Mouse (Mus musculus) heart, postnatal 0 days (tissue): ENCODE measurements around the gene Nacc1. TPM values are rescaled to one million over a fixed set of nuclear protein-coding genes. Genes with fewer than 3 reads are reported as not detected.

ENCODE experiments used
- ATAC-seq: fragments of 200-750 bp; cut with Nextera tagmentation; 2 replicates; pipeline ENCODE4 v1.8.0; 2017; ENCODE audit warnings: low read depth, moderate number of reproducible peaks, moderate library complexity; ENCODE audit not compliant: insufficient read depth
- DNase-seq: peaks from one replicate; pipeline ENCODE4 v3.0.0-alpha.2; 2016; ENCODE audit warnings: low spot score
- H3K27ac ChIP-seq: fragments of 300-500 bp; sonication (generic); 2 replicates; pipeline ENCODE4 v1.5.1; 2014; ENCODE audit warnings: low read depth, mild to moderate bottlenecking
- H3K27me3 ChIP-seq: fragments of 300-500 bp; sonication (generic); 2 replicates; pipeline ENCODE4 v1.6.1; 2014; ENCODE audit warnings: low read length, mixed read lengths; ENCODE audit not compliant: control insufficient read depth, insufficient read depth
- H3K36me3 ChIP-seq: fragments of 300-500 bp; sonication (generic); replicated peaks from 2 replicates; pipeline ENCODE4 v1.6.1; 2014; ENCODE audit warnings: low read length, mixed read lengths; ENCODE audit not compliant: control insufficient read depth, insufficient read depth
- H3K4me1 ChIP-seq: fragments of 300-500 bp; sonication (generic); 2 replicates; pipeline ENCODE4 v1.6.1; 2014; ENCODE audit warnings: antibody characterized with exemption; ENCODE audit not compliant: control insufficient read depth, insufficient read depth
- H3K4me2 ChIP-seq: fragments of 300-500 bp; sonication (generic); 2 replicates; pipeline ENCODE4 v1.6.1; 2014; ENCODE audit warnings: low read depth, mild to moderate bottlenecking, low read length, moderate library complexity
- H3K4me3 ChIP-seq: fragments of 300-500 bp; sonication (generic); 2 replicates; pipeline ENCODE4 v1.5.1; 2014; ENCODE audit warnings: low read depth, low read length
- H3K9ac ChIP-seq: fragments of 300-500 bp; sonication (generic); replicated peaks from 2 replicates; pipeline ENCODE4 v1.6.1; 2014; ENCODE audit warnings: low read depth, low read length, mixed read lengths
- H3K9me3 ChIP-seq: fragments of 300-500 bp; sonication (generic); replicated peaks from 2 replicates; pipeline ENCODE4 v1.6.1; 2016; ENCODE audit warnings: low read length; ENCODE audit not compliant: control insufficient read depth
- CTCF ChIP-seq: IDR thresholded peaks from 2 replicates; pipeline ENCODE4 v1.5.1; 2016; ENCODE audit warnings: antibody characterized with exemption, control low read depth, low read depth
- EP300 ChIP-seq: IDR thresholded peaks from 2 replicates; pipeline ENCODE4 v1.6.1; 2016; ENCODE audit warnings: antibody characterized with exemption, low read depth
- WGBS: fragments of 180-500 bp; shearing (Covaris S2); extraction: QIAGEN DNeasy Blood & Tissue Kit; methylation state at CpG from one replicate; pipeline ENCODE4 v1.1.7; 2014; 5-methylcytosine and 5-hydroxymethylcytosine counted together
- polyA plus RNA-seq: library from polyadenylated mRNA; unstranded; fragments of >200 nt; fragmentation: Nextera tagmentation; extraction: Ambion mirVana; gene quantifications from 2 replicates; pipeline ENCODE4 v1.2.1, GENCODE M21; 2015
- total RNA-seq: library from RNA; depleted of rRNA; stranded (reverse); fragments of >200 nt; gene quantifications from 2 replicates; pipeline ENCODE4 v1.2.3, GENCODE M21; 2014; ENCODE audit warnings: low replicate concordance

Nacc1 gene
- total and polyA plus RNA-seq, 2 experiments from 2014 or later: 6.9 to 68.0 TPM

DNA sequence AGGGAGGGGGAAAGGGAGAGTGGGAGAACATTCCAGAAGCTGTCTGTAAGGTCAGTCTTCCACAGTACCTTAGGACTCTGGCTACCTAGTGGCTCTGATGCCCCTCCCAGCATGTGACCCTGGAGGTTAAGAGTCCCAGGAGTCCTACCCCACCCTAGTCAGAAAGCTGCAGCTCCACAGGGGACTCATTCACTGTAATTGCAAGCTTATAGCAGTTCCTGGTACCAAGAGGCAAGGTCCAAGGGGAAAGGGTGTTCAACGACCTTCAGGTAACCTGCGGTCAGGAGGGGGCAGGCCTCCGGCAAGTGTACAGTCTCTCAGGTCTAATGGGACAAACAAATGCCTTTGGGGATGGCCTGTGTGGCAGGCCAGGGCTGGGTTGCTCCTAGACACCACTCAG lies 37.4 kb downstream of the Nacc1 start:
- WGBS: 42% methylated on average over 3 of the region's 3 CpGs
- Histone ChIP-seq H3K4me1 (peaks cover 10% of the 10 kb centered on the region; the same call in 1 of the 2 replicates), H3K9ac (no peak overlapping the region), H3K27me3 (no peaks in the 10 kb centered on the region), H3K9me3 (no peaks in the 10 kb centered on the region), H3K4me2 (no peak overlapping the region), H3K4me3 (no peak overlapping the region), H3K27ac (no peak overlapping the region), H3K36me3 (no peaks in the 10 kb centered on the region)
- no peak for ATAC-seq
- DNase-seq: no peak
- TF ChIP-seq CTCF (no peak), EP300 (no peak)

DNA sequence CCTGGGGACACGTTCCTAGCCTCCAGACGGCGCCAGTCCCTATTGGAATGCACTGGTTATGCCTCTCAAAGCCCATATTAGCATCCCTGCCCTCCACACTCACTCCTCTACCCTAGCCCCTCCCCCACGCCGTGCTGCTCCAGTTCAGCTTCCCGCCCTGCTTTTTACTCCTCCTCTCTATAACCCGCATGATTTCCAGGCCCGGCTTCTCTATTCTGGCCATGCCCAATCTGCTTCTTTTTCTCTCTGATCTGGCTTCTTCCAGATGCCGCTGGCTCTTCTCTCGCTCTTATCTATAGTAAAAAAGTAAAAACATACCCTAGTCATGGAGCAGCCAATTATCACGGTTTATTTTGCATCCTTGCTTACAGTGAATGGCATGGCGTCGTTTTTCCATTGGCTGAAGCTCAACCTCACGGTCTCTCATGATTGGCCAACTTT lies 40.2 kb downstream of the Nacc1 start:
- H3K4me3 ChIP-seq: no peak overlapping the region
- H3K27me3 ChIP-seq: no peaks in the 10 kb centered on the region
- H3K27ac ChIP-seq: peak overlapping the region; percentile 49; the same call in 1 of the 2 replicates
- H3K36me3 ChIP-seq: no peaks in the 10 kb centered on the region
- no peaks in the 10 kb centered on the region for H3K9me3 ChIP-seq
- H3K4me2 ChIP-seq: peak overlapping the region; percentile 33
- DNase-seq (peak; percentile 20), ATAC-seq (peak; percentile 62)
- no peak for TF ChIP-seq EP300
- TF ChIP-seq CTCF: 0 out of 2 replicates have a peak, but pooled peaks have one; percentile 2
- H3K9ac ChIP-seq: no peak overlapping the region
- WGBS: 3% methylated on average over 14 of the region's 14 CpGs
- peaks cover 9% of the 10 kb centered on the region; the same call in 1 of the 2 replicates for H3K4me1 ChIP-seq

DNA sequence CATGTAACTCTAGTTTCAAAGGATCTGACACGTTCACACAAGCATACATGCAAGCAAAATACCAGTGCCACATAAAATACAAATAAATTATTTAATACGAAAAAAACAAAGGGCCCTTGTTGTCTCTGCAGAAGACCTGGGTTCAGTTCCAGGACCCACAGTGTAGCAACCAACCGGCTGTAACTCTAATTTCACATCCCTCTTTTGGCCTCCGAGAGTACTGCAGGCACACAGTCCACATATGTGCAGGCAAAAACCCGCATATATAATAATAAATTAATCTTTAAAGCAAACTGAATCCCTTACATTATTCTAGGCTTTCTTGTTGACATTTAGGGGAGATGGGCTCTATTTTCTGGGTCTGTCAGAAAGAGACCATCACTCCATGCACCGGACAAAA lies 40.9 kb downstream of the Nacc1 start:
- no peak for TF ChIP-seq EP300
- Histone ChIP-seq H3K9ac (no peak overlapping the region), H3K4me3 (no peak overlapping the region), H3K4me1 (peaks cover 9% of the 10 kb centered on the region; the same call in 1 of the 2 replicates), H3K4me2 (peak overlapping the region; percentile 33), H3K27me3 (no peaks in the 10 kb centered on the region), H3K9me3 (no peaks in the 10 kb centered on the region), H3K36me3 (no peaks in the 10 kb centered on the region), H3K27ac (peak overlapping the region; percentile 49; the same call in 1 of the 2 replicates)
- 50% methylated on average over 6 of the region's 6 CpGs for WGBS
- no peak for ATAC-seq
- no peak for DNase-seq

DNA sequence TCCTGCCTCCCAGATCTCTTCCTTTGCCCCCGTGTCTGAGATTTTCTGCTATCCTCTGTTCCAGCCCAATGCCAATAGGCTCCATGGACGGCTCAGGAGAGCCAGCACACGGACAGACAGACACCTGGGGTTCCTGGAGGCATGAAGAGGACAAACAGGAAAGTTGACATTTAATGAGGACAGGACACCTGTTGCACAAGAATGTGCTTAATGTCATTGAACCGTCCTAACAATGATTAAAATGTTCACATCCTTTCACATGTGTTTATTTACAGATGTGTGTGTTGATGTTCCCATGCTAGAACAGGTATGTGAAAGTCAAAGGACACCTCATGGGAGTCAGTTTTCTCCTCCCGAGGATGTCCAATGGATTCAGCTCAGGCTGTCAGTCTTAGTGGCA lies 44.6 kb downstream of the Nacc1 start:
- Histone ChIP-seq H3K9me3 (no peaks in the 10 kb centered on the region), H3K27ac (no peak overlapping the region), H3K4me3 (no peak overlapping the region), H3K4me2 (no peak overlapping the region), H3K36me3 (no peaks in the 10 kb centered on the region), H3K9ac (no peak overlapping the region), H3K4me1 (peaks cover 9% of the 10 kb centered on the region; the same call in 1 of the 2 replicates), H3K27me3 (no peaks in the 10 kb centered on the region)
- 67% methylated on average over 5 of the region's 5 CpGs for WGBS
- TF ChIP-seq CTCF (no peak), EP300 (no peak)
- DNase-seq (no peak), ATAC-seq (no peak)

DNA sequence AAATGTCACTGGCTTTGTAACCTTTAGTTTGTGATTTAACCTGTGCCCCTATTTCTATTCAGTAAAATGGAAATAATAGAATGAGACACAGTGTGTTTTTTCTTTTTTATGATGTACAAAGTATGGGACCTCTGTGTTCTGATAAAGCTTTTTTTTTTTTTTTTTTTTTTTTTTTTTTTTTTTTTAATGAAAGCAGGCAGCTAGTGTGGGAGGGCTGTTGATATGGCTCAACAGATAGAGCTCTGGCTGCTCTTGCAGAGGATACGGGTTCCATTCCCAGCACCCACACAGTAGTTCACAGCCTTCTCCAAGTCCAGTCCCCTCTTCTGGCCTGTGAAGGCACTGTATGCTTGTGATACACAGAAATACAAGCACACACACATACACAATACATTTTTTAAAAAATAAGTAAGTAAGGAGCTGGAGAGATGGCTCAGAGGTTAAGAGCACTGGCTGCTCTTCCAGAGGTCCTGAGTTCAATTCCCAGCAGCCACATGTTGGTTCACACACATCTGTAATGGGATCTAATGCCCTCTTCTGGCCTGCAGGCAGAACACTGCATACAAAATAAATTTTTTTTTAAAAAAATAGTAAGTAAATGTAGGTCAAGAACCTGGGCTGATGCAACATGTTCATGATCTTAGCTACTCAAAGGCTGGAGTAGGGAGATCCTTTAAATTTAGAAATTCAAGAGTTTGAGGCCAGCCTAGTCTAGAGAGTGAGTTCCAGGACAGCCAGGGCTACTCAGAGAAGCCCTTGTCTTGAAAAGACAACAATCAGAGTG lies 45.9 kb downstream of the Nacc1 start:
- Histone ChIP-seq H3K4me1 (no peaks in the 10 kb centered on the region), H3K36me3 (no peaks in the 10 kb centered on the region), H3K9ac (no peak overlapping the region), H3K27me3 (no peaks in the 10 kb centered on the region), H3K4me2 (no peak overlapping the region), H3K27ac (no peak overlapping the region), H3K4me3 (no peak overlapping the region), H3K9me3 (no peaks in the 10 kb centered on the region)
- no peak for ATAC-seq
- TF ChIP-seq CTCF: no peak
- no peak for TF ChIP-seq EP300
- DNase-seq: no peak
- WGBS: 53% methylated on average over 1 of the region's 1 CpGs
